Mouse (Mus musculus) cerebellum, adult 18-20 months (tissue): ENCODE results near the gene Olfr1272.
"Not testable (repeated sequence)": the region's sequence is repeated elsewhere in the genome, so short reads cannot be mapped to it uniquely, and the experiment has no call there.

Experiments used
- DNase-seq, 2 experiments: peaks; one replicate each; pipeline ENCODE4 v3.0.0; 2021

Gene Olfr1272

DNA sequence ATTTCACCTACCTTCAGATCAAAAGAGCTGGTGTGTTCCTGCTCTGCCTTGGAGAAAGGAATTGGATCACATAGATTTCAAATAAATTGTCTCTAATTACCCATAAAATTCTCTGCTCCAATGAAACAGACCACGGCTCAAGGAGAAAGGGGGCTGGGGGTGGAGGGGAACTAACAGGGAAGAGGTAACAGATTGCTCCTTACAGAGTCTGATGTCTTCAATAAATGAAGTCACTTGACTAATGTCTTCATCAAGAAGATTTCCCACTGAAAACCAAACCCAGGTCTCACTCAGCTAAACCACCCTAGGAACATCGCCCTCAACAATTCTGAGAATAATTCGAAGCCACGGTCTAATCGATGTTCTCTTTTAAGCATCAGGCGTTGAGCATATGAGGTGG lies at the start of gene Olfr1272:
Gene Olfr1272, minus strand, starts transcription at position 101 of the 400 bp plus-strand sequence.
- no peak for DNase-seq

DNA sequence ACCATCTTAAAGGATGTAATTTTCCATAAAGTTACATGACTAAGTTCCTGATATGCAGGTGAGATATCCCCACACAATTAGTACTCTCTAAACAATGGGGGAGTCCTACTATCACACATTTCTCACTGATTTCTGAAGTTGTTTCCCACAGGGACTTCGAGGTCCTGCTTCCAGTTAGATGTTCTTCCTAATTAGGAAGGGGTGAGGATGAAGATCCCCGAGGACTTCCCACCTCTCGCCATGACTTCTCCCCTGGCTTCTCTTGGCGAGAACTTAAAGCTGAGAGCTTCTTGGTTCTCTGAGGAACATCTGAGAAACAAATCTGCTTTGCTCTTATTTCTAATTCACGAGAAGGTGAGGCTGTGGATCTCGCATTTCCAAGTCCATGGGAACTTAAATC lies 29.3 kb upstream of the Olfr1272 start, which contains the start of gene Gm13769:
Gene Gm13769, plus strand, starts transcription at position 301 of the 400 bp plus-strand sequence.
- not testable (repeated sequence) for DNase-seq

DNA sequence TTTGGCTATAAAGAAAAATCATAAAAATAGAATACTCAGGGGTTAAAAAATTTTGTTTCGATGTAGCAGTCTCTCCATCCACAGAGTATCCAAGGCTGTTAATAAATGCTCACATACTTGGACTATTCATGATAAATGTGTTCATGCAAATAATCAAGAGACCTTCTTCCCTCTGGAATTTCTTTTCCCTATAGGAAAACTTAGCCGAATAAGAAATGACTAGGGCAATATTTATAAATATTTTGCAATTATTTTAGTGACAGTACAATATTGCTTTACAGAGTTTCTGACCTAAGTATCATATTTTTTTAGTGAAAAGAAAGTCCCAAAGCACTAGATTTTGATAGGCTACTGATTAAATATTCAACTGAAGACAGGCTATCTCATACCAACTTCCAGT lies 21.7 kb downstream of the Olfr1272 start, which contains the start of gene Olfr1271:
Gene Olfr1271, minus strand, starts transcription at position 101 of the 400 bp plus-strand sequence.
- DNase-seq = no peak

DNA sequence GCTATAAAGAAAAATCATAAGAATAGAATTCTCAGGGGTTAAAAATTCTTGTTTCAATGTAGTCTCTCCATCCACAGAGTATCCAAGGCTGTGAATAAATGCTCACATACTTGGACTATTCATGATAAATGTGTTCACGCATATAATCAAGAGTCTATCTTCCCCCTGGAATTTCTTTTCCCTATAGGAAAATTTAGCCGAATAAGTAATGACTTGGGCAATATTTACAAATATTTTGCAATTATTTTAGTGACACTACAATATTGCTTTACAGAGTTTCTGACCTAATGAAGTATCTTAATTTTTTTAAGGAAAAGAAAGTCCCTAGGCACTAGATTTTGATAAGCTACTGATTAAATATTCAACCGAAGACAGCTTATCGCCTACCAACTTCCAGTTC lies 35.1 kb downstream of the Olfr1272 start, which contains the start of gene Olfr142:
Gene Olfr142, minus strand, starts transcription at position 101 of the 400 bp plus-strand sequence.
- no peak for DNase-seq
